Mouse (Mus musculus): ENCODE data around the gene Ets1. TPM values are rescaled to one million over a fixed set of nuclear protein-coding genes. Genes with fewer than 3 reads are reported as not detected.

The Ets1 gene
- total RNA-seq, 2 experiments from 2014 or later: 22.2 to 24.6 TPM

- no peak for DNase-seq (ENCODE audit: low spot score in 2 of 2)
These were observed 91.0 kb downstream of the Ets1 start for GRCm38 (mm10) chr9:32727058-32727457.

- DNase-seq (ENCODE audit: low spot score in 2 of 2): no peak
These were observed 92.3 kb downstream of the Ets1 start for GRCm38 (mm10) chr9:32728306-32728705.

- DNase-seq (ENCODE audit: low spot score in 2 of 2): no peak
These were observed 92.8 kb downstream of the Ets1 start for GRCm38 (mm10) chr9:32728806-32729205.

- no peak for DNase-seq (ENCODE audit: low spot score in 2 of 2)
These were observed 93.2 kb downstream of the Ets1 start for GRCm38 (mm10) chr9:32729207-32729606.

DNA sequence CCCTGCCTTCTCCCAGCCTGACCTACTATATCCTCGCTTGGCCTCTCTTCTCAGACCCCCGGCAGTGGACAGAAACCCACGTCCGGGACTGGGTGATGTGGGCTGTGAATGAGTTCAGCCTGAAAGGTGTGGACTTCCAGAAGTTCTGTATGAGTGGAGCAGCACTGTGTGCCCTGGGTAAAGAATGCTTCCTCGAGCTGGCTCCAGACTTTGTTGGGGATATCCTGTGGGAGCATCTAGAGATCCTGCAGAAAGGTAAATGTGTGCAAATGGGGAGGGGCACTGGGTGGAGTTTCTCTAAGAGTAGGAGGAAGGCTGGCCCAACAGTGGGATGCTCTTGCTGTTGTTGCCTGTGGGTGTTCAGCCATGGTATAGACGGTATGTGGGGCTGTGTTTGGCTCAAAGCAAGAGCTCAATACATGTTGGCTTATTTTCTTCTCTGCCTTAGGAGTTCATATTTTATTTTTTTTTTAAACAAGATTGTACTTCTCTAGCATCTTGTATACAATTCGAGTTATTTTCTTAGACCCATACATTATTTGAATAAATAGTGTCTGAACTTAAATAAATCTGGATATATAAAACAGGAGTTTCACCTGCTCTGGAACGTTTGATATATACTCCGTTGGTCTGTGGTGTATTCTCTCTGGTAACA, 94.1 kb downstream of the Ets1 start:
- DNase-seq (ENCODE audit: low spot score in 2 of 2): no peak

DNA sequence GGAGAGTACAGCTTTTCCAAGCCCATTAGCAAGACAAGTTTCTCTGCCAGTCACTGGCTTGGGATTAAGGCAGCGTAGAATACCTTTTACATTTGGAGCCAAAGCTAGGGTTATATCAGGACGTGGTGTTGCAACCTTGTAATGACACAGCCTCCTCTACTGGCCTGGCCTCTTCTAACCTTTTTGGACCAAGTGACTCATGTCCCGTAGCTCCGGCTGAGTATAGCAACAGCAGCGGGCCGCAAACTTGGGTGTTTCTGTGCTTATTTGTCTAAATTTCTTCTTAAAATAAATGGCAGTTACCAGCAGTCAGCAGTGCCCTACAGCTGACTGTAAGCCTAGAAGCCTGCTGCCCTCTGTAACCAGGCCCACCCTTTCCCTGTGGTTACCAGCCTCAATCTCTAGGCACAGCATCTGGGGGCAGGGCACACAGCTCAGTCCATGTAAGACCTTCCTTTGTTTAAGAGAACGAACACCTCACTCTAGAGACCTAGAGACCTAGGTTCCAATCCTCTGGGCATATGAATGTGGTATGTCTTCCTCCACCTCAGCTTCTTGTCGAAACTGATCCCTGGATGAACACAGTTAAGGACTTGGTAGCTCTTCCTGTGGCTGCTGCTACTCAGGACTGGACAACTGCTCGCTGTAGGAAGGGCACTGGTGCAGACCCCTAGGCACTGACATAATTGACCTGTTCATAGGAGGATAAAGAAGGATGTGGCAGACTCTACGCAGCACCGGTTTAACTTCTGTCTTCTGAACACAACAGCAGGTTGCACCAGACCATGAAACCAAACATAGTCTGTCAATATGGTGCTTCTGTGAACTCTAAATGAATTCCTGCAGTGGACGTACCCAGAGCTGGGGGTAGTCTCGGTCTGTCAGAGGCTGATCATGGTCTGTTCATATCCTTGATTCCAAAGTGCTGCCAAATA, 94.9 kb downstream of the Ets1 start:
- DNase-seq (ENCODE audit: low spot score in 2 of 2): peak in 1 of 2 experiments; percentile 25

DNA sequence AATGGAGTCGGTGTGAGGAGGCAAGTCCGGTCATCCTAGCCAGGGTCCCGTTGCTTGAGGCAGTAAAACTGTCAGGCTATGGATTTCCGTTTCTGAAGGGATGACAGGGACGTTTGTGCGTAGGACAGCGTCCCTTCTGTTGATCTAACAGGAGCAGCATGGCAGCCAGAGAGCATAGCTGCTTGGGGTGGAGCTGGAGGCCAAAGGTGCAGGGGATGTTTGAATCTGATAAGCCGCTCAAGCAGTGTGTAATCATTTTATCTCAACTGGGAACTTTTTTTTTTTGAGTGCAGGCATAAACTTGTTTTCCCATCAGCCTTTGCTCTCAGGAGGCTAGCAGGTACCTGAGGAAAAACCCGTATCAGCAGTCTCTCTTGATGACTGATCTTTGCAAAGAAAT, 95.8 kb downstream of the Ets1 start:
- no peak for DNase-seq (ENCODE audit: low spot score in 2 of 2)

DNA sequence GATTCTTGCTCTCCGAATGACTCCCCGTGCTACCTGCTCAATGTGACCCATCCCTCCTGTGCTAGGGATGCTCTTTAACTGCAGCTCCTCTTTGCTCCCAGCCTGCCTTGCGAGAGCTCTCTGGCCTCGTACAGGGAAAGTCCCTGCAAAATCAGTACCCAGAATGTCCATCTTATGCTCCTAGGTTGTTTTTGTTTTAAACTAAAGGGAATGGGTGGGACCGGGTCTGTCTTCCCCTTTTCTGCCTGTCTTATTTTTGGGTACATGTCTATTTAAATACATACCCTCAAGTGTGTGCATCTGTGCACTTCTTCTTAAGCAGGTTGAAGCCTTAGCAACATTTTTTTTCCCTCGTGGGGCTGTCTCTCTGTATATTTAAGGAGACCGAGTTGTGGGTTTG, 99.0 kb downstream of the Ets1 start:
- no peak for DNase-seq (ENCODE audit: low spot score in 2 of 2)

DNA sequence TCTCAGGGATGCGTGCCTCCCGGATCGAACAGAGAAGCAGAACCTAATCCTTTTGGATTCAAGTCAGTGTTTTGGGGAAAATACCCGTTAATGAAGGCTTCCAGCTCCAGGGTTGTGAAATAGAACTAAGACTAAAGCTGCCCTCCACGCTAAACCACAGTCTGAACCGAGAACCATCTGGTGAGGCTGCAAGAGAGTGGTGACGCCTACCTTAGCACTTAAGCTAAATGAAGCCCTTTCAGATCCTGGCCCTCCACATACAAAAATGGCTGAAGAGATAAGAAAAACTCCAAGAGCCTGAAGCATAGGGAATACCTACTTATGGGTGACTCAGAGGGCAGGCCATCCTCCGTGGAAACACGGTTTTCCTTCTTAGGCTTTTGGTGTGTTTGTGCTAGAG, 100.0 kb downstream of the Ets1 start:
- no peak for DNase-seq (ENCODE audit: low spot score in 2 of 2)

DNA sequence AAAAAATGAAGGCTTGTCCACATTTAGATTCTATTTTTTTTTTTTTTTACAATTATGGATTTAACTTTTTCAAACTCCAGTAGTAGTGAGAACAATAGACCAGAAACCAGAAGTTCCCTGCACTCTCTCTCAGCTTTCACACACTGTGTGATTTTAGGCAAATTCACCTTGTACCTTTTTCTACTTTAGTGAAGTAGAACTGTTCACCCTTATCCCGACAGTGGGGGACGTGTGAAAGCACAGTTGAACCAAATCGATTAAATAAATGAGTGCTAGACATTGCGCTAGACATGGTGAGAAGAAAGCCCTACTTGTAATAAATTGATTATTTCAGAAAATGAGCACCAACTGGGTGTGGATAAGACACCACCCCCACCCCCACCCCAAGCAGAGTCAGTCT, 104.0 kb downstream of the Ets1 start:
- no peak for DNase-seq (ENCODE audit: low spot score in 2 of 2)

- DNase-seq (ENCODE audit: low spot score in 2 of 2): no peak
These were observed 104.8 kb downstream of the Ets1 start for GRCm38 (mm10) chr9:32740751-32741387.

DNA sequence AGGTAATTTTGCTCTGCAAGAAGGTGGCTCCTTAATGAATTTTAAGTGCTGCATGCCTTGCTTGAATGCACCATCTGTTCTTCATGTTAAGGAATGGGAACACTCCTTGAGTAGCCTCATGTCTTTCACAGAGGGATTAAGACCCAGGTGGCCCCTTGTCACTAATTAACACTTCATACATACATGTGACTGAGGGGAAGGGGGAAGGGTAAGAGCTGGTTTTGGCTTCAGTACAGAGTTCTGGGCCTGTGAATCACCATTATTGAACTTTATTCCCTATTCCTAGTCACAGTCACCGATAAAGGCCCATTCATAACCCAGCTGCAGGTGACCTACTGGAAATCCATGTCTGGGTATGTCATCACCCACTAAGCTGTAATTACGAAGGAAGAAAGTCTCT, 105.7 kb downstream of the Ets1 start:
- no peak for DNase-seq (ENCODE audit: low spot score in 2 of 2)

- no peak for DNase-seq (ENCODE audit: low spot score in 2 of 2)
These were observed 107.1 kb downstream of the Ets1 start for GRCm38 (mm10) chr9:32743157-32743556.

DNA sequence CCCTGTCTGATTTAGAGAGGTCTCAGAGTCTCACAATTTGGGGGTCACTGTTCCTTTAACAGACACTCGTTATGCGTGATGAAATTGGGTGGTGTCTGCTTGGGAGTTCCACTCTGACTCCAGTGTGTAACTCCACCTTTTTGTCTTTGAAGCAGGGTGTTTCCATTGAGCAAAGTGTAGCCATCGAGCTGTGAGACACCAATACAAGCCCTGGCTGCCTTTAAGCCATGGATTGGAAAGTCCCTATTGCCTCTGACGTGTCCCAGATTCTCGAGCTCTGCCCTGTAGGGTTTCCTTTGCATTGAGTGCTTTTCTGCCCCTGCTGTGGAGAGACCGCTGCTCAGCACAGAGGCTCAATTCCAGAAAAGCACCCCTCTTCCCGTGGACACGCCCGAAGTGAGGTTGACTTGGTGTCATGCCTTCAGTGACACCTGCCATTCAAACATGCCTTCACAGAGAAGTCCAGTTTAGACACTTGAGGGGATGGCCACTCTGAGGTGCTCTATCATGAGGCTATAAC, 107.7 kb downstream of the Ets1 start:
- no peak for DNase-seq (ENCODE audit: low spot score in 2 of 2)

DNA sequence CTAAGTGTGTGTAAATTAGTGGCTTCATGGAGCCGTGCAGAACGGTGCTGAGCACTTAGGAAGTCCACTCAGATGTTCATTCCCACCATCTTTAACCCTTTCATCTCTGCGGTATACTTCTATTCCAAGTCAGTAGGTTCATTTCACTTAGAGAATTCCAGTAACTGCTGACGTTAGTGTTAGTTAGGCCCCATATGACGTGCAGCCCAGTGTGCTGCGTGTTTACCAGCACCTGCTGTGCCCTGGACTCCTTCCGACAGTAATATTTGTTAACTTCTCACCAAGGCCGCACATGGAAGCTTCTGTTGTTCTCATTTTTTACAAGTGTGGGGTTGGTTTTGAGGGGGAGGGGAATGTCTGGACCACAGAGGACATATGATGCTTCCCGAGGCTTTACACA, 108.3 kb downstream of the Ets1 start:
- DNase-seq (ENCODE audit: low spot score in 2 of 2): no peak

DNA sequence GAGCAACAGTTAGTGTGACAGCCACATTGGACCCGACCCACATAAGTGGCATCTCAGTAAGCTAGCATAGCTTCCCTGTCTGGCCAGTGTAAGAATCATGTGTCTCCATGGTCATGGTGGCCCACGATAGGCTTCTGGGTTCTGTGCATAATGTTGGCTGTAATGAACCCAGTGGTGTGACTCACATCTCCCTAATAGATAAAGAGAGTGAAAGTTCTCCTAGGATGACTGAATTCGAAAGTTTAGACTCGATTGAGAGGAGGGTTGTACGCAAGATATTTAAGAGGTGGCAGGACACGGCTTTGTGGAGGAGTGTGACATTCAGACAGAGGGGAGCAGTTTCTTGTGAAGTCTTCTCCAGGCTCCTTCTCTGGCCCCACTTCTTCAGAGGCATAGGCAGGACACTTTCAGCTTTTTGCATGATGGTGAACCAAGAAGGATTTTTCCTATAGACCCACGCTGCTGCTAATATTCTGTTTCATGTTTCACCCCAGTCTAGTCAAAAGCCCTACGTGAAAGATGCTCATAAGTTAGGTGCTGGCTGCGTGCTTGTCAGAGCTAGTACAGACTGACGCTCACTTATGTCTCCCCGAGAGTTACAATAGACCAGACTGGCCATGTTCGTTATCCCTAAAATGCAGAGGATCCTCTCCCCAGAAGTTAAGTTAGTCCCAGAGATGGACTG, 109.2 kb downstream of the Ets1 start:
- DNase-seq (ENCODE audit: low spot score in 2 of 2): no peak

GRCm38 (mm10) chr9:32745998-32746397, 110.0 kb downstream of the Ets1 start:
- no peak for DNase-seq (ENCODE audit: low spot score in 2 of 2)

DNA sequence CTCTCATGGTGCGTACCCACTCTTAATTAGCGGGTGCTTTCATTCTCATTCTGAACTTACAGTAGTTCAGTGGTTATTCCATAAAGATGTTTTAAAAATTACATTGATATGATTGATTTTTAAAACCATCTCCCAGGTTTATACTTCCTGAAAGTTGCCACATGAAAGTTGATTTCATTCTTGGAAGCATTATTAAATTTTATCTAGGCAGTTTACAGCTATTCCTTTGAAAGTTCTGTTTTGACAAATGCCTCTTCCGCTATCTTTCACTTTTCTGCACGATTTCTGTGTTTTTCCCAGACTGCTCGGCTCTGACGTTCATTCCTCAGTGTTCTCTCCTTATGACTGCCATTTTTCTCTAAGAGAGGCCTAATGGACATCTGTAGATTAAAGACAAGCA, 110.6 kb downstream of the Ets1 start:
- DNase-seq (ENCODE audit: low spot score in 2 of 2): no peak

DNA sequence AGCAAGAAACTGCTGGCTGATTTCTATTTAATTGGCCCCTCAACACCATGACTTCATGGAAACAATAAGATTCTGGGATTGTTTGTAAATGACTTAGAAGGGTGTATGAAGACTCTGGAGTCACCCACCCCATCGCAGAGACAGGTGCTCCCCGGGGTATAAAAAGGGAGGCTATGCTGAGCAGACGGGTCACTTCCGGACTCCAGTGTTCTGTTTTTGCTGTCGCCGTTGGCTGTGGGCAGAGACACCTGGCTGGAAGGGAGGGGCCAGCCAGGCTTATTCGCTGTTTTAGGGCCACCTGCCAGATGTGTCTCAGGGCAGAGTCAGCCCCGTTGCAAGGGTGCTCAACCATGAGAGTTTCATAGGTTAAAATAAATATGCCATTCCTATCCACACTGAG, 111.6 kb downstream of the Ets1 start:
- no peak for DNase-seq (ENCODE audit: low spot score in 2 of 2)

GRCm38 (mm10) chr9:32748552-32748951, 112.5 kb downstream of the Ets1 start:
- DNase-seq (ENCODE audit: low spot score in 2 of 2): no peak
